Mouse (Mus musculus) heart, adult 9 months (tissue): Measurements from ENCODE around the gene Rad17.

Experiments
- DNase-seq, 2 experiments: peaks; one replicate each; pipeline ENCODE4 v3.0.0; 2022; ENCODE audit warnings: low spot score in 2 of 2

Rad17 gene

GRCm38 (mm10) chr13:100616181-100617087, 34.4 kb downstream of the Rad17 start, which contains the start of gene Marveld2:
Marveld2 (minus strand) TSS chr13:100616971.
- DNase-seq: peak; percentile 13 to 16

GRCm38 (mm10) chr13:100612903-100613302, 37.9 kb downstream of the Rad17 start:
- DNase-seq: no peak

- no peak for DNase-seq
Measured at GRCm38 (mm10) chr13:100612251-100612650, 38.6 kb downstream of the Rad17 start.

GRCm38 (mm10) chr13:100611266-100611665, 39.6 kb downstream of the Rad17 start:
- DNase-seq: no peak

DNA sequence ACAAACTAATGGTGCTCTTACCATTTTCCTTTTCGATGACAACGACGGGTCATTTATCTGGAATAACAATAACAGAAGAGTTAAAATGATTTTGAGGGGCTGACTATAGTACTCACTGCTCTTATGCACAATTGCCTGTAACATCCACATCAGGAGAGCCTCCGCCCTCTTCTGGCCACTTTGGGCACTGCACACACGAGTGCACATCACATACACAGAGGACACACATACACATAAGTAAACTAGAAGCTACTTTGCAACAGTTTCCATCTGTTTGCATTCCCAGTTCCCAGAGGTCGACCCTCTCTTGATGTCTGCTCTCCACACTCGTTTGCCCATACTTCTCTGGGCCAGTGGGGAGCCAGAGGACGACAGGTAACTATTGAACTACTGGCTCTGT, 43.1 kb downstream of the Rad17 start:
- DNase-seq: no peak

DNA sequence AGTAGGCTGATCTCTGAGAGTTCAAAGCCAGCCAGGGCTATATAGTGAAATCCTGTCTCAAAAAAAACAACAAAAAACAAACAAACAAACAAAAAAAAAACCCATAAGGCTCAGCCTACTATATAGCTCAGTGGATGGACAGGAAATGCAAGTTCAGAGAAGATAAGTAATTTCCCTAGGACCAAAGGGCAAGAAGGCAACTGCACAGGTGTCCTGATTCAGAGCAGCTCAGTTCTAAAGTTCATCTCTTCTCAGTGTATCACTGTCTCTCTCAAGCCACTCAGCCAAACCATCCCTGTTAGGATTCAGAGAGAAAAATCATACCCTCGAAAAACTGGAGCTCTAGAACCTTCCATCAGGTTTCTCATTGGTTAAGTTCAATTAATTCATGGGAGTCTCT, 45.0 kb downstream of the Rad17 start:
- no peak for DNase-seq

- DNase-seq: no peak
Measured at GRCm38 (mm10) chr13:100603738-100604095, 47.1 kb downstream of the Rad17 start.

DNA sequence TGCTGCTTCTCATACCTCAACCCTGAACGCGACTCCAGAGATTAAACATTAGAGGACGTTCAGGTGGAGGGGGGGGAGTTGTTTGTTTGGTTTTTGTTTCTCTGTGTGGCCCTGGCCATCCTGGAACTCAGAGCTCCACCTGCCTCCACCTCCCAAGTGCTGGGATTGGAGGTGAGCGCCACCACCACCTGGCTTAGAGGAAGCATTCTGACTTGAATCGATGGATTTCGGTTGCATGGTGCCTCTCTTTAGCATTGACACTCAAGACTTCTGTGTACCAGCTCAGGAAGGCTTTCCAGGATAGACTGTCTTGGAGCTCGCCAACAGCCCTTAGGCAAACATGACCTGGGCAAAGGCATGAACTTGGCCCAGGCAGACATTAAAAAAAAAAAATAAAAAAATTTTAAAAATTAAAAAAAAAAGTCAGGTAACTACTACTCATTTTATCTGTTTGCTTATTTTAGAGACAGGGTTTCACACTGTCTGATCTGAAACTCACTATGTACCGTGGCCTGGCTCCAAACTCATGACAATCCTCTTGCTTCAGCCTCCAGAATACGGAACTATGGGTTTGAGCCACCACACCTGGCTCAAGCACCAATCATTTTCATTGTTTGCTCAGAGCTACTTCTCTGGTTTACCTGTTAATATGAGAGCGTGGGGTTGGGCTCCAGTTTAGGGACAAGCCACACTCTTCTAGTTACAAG, 47.7 kb downstream of the Rad17 start:
- DNase-seq: no peak

DNA sequence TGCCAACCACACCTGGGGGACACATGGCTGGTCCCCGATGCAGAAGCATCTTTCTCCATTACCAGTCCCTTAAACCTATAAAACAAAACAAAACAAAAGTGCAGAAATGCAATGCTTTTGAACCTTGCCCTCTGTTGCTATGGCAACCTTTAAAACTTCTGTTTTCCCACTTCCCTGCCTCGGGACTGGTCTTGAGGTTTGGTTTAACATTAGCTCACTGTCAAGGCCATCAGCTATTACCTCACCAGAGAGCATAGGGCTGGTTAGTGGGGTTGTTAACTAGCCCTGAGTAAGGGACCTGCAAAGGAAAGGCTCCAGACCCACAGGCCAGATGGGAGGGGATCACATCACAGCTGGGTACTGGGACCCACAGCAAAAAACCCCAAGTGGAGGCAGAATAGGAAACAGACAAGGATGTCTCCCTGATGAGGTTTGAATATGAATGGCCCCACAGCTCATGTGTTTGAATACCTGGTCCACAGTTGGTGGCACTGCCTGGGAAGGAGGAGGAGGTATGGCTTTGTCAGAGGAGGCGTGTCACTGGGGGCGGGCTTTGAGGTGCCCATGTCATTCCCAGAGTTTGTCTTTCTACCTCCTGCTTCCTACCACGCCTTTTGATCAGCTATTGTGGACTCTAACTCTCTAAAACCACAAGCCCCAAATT, 48.5 kb downstream of the Rad17 start:
- DNase-seq: no peak

GRCm38 (mm10) chr13:100601034-100601433, 49.8 kb downstream of the Rad17 start:
- DNase-seq: no peak

GRCm38 (mm10) chr13:100600317-100600716, 50.5 kb downstream of the Rad17 start:
- no peak for DNase-seq

DNA sequence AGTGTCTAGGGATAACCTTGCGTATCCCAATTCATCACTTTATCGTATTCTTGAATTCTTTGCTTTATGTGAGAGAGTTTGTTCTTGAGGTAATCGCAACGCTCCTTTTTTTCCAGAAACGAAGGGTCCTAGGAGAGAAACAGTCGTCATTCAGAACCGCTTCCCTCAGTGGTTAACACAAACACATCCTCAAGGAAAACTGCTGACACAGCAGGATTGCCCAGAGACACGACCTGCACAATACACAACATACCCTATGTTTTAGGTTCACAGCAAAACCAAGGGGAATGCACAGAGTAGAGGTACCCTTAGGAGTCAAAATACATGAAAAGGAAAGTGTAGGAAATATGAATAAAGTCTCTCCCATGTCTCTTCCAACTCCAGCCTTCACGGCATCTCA, 53.6 kb downstream of the Rad17 start:
- no peak for DNase-seq

DNA sequence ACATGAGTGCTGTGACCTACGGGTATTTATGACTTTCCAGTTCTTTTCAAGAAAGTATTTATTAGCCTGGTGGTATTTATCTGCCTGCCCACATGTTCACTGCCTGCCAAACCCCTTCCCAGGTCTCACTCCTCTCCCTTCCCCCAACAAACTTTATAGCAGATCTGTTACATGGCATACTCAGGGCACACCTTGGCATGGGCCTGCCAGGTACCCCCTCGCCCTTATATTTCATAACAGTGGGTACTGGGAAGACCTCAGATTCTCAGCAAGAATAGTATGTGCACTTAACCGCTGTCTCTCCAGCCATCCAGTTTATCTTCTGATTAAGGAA, 55.3 kb downstream of the Rad17 start:
- DNase-seq: no peak

DNA sequence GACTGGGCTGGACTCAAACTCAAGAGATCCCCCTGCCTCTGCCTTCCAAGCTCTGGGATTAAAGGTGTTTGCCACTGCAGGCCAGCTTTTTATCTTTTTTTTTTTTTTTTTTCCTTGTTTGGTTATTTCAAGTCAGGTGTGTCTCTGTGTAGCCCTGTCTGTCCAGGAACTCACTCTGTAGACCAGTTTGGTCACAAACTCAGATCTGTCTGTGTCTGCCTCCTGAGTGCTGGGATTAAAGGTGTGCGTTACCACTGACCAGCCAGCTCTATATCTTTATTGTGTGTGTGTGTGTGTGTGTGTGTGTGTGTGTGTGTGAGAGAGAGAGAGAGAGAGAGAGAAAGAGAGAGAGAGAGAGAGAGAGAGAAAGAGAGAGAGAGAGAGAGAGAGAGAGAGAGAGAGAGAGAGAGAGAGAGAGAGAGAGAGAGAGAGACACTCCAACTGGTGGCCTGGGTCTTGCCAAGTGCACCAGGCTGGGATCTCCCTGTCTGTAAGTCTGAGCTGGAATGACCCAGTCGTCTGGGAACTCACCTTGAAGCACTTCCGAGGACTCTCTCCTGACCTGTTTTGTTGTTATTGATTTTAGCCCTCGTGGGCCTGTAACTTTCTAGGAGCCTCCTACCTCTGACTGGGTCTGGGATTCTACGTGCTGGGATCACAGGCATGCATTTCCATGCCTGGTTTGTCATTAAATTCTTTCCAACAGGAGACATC, 55.9 kb downstream of the Rad17 start:
- no peak for DNase-seq

DNA sequence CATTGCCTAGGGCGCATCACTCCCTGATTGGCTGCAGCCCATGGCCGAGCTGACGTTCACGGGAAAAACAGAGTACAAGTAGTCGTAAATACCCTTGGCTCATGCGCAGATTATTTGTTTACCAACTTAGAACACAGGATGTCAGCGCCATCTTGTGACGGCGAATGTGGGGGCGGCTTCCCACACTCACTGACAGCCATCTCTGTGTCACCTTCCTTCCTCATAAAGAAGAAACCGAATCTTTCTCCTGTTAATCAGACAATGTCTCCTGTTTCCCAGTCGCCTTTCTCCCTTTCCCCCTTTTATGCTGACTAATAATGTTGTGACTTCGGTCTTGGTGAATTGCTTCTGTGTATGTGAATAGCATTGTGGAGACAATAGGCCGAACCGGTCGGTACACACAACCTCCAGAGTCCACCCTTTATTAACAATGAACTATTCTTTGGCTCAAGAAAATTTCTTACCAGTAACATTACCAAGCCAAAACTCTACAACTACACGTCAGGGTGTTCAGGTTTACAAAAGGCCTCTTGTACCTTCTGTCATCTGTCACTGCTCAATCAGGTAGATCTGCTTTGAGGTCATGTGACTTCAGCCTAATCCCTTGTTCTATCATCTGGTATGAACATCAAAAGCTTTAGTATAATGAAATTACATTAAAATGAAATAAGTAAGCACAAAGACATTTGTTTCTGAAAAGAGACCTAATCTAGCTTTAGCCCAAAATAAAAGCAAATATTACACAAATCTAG, 56.6 kb downstream of the Rad17 start:
- DNase-seq: peak; percentile 17 to 54

GRCm38 (mm10) chr13:100588646-100589045, 62.2 kb downstream of the Rad17 start:
- no peak for DNase-seq

DNA sequence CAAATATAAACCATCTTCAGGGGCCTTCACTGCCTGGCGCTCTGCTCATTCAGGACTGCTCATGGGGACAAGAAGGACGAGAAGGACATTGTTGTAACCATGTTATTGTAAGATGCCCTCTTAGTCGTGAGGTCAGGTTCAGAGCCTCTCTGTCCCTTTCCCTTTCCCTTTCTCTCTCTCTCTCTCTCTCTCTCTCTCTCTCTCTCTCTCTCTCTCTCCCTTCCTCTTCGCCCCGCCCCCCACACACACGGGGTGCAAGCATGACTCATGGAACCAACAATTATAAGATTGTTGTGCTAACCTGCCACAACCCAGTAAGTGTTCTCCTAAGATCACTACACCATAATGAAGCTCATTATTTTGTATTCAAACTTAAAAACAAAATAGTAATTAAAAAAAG, 68.7 kb downstream of the Rad17 start:
- no peak for DNase-seq

GRCm38 (mm10) chr13:100581701-100582100, 69.2 kb downstream of the Rad17 start:
- peak in 1 of 2 experiments; percentile 8 for DNase-seq

DNA sequence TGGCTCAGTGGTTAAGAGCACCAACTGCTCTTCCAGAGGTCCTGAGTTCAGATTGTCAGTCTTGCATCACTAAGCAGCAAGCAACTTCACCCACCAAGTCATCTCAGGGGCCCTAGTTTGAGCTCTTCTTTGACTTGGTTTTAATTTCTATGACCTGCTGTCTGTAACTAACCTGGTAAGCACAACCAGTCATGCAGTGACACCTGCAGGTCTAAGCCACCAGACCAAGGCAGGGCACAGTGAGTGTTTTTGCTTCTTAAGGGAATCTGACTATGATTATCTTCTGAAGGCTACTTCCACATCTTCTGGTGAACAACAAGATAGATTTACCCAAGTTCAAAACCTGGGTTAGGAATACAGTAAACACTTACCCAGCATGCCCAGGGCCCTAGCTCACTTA, 70.9 kb downstream of the Rad17 start:
- DNase-seq: no peak

DNA sequence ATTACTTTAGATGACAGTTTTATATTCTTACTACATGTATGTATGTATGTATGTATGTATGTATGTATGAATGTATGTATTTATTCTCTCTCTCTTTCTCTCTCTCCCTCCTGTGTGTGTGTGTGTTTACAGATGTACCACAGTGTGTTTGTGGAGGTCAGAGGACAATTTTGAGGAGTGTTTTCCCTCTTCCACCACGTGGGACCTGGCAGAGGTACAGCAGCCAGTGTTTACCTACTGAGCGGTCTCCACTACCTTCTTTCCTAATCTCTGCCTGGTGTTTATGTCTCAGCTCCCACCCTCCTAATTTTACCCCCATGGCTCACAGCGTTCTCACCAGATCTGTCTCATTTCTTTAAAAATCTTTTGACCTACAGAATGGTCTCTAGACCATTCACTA, 71.6 kb downstream of the Rad17 start:
- DNase-seq: no peak

DNA sequence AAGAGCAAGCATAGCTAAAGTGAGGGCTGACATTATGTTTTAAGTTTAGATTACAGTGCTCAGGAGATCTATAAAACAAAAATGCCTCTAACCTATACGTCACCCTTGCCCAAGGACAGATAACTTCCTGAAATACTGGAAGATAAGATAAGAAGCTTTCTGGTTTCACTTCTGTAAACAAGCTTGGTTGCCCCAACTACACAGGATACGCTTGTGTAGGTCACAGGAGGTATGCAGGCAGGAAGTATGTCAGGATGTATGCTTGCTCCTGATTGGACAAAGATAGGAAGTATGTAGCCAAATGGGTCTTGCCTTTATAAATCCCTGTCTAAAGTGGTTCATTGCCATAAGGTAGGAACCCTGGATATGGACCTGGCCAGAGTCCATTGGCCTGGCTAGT, 74.9 kb downstream of the Rad17 start:
- no peak for DNase-seq
